Mouse (Mus musculus) right cerebral cortex, adult 18-20 months (tissue): ENCODE data around the gene P2rx7.

Experiments
- DNase-seq: peaks from one replicate; pipeline ENCODE4 v3.0.0; 2022; ENCODE audit warnings: mixed read lengths

Gene P2rx7

DNA sequence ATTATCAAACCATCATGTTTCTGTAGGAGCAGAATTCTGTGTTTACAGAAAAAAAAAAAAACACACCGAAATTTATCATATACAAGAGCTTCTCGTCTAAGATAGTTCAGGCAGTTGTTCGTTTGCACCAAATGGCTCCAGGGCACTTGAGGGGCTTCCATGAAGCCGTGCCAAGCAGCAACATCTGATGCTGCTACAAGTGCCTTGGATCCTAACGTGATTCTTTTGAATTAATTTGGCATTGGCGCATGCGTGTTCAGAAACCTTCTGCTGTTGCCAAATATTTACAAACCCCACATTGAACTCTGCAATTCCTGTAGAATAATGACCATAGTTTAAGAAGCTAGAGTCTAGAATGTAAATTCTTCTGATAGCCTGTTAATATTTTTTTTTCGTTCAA, 51.8 kb downstream of the P2rx7 start:
- no peak for DNase-seq

DNA sequence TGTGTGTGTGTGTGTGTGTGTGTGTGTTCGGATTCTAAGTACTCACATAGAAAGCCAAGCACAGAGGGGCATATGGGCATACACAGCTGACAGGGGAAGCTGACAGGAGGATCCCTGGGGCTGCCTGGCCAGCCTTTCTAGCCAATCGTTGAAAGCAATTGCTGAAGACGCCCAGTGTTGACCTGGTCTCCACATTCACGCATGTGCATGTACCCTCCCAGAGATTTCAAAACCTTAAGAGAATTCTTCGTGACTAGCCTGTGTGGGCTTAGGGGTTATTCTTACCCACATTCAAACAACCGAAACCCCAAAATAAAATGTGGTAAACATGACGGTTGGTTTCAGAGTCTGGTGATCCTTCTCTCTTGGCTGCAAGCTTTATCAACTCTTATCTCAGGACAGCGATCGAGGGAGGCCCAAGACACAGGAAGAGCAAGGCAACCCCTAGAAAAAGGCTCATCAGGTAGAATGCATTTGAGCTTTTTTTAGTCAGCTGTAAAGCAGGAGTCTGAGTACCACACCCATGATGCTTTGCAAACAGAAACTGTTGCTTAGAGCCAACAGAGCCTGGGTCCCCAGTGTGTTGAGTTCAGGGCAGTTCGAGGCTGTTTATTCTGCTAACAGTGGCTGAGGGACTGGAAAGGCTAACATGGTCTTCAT, 54.5 kb downstream of the P2rx7 start:
- no peak for DNase-seq

- no peak for DNase-seq
Observed at GRCm38 (mm10) chr5:122698701-122699060, 55.0 kb downstream of the P2rx7 start.

DNA sequence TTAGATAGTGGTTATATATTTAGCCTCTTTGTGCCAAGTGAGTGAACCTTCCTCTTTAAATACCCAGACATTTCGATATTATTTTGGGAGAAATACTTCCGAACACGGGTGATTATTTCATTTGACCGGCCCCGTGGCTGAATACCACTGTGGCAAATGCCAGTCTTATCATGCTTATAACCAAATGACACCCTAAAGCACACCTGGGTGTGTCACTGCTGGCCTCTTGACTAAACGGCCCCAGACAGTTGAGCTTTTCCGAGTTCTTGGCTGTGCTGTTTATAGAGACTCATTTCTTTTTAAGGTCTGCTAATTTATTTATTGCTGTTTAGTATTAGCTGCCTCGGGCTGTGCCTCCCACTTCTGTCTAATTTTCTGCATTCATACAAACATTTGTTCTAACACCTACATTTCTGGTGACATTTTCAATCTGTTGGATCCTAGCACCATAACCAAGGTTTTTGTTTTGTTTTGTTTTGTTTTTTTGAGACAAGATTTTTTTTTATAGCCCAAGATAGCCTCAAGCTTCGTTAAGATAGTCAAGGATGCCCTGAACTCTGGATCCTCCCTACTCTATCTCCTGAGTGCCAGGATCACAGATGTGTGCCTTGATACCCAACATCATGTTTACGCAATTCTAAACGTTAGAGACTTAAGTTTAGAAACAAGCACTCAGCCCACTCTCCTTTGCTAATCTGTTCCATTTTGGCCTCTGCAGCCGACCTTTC, 56.6 kb downstream of the P2rx7 start:
- DNase-seq: no peak

DNA sequence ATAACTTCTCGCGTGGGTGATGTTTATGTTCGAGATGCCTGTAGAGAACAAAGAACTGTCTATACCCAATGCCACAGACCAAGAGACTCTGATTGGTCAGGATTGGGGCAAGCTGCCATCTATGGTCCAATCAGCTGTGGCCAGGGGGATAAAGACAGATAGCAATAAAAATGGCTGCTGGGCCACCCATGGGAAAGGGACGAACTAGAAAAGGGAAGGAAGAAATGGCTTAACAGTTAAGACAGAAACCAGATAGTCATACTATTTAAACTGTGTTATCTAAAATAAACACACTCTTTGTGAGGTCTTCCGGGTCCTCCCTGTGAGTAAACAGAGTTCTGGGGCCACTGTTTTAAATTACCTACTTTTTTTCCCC, 57.1 kb downstream of the P2rx7 start:
- no peak for DNase-seq

- no peak for DNase-seq
Observed at GRCm38 (mm10) chr5:122702156-122702555, 58.4 kb downstream of the P2rx7 start.

- DNase-seq: no peak
Observed at GRCm38 (mm10) chr5:122703574-122703973, 59.9 kb downstream of the P2rx7 start.

- no peak for DNase-seq
Observed at GRCm38 (mm10) chr5:122704571-122704970, 60.9 kb downstream of the P2rx7 start.

DNA sequence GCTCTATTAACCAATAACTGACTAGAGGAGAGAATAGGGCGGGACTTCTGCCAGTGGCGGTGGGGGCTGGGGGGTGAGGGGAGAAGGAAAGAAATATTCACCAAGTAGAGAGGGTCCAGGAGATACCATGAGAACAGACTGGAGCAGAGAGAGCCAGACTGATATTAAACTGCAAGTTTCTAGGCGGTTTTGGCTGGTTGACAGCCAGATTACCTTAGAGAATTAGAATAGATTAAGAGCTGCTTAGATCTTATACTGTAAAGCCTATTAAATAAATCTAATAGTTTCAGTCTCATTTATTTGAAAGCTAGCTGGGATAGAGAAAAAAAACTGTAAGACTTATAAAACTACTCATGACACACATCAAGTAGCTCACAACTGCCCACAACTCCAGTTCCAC, 61.5 kb downstream of the P2rx7 start:
- no peak for DNase-seq

DNA sequence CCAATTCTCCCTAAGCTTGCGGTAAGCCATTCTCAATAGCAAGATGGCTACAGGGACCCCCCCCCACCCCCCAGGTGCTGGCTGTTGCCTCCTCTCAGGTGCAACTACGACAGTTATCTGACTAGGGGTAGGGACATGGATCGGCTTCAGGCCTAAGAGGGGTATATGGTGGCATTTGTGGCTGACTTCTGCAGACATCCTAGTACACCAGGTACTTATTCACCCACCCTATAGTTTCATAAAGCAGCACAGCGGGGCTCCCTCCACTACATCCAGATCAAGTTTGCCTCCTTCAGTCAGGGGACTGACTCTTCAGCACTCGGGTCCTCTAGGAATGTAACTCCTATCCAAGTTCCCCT, 63.2 kb downstream of the P2rx7 start:
- DNase-seq: no peak

- peak; percentile 88 for DNase-seq
Observed at GRCm38 (mm10) chr5:122707276-122708181, 63.8 kb downstream of the P2rx7 start, which contains the start of gene P2rx4. TSS of gene P2rx4 (plus strand) at chr5:122707544.

- DNase-seq: no peak
Observed at GRCm38 (mm10) chr5:122708819-122709218, 65.1 kb downstream of the P2rx7 start.

DNA sequence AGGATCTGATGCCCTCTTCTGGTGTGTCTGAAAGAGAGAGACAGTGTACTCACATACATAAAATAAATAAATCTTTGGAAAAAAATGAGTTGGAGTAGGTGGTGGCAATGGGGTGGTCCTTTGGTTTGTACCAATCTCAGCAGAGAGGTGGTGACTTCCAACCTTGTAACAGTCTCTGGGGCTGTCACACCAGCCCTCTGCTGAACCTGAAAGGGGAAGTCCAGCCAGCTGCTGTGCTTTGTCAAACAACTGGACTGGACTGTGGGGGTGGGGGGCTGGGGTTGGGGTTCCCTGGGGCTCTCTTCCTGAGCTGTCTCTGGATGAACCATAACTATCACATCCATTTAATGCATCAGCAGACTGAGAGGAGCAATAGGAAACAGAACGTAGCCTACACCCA, 72.0 kb downstream of the P2rx7 start:
- DNase-seq: no peak

GRCm38 (mm10) chr5:122716793-122717192, 73.1 kb downstream of the P2rx7 start:
- no peak for DNase-seq

GRCm38 (mm10) chr5:122718400-122718799, 74.7 kb downstream of the P2rx7 start:
- no peak for DNase-seq

DNA sequence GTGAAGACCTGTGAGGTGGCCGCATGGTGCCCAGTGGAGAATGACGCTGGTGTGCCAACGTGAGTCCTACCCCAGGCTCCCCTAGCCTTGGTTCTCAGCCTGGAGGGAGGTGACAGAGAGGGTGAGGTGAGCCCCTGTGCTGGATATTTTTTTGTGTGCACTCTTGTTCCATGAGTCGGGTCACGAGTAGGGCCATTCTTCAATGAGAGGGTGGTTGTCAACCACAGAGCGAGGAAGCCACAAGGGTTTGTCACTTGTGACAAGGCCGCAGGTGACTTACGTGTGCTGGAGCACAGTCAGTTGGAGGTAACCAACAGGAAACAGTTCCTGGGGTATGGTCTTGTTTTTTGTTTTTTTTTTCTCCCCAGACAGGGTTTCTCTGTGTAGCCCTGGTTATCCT, 75.5 kb downstream of the P2rx7 start:
- no peak for DNase-seq

- no peak for DNase-seq
Observed at GRCm38 (mm10) chr5:122725453-122725852, 81.7 kb downstream of the P2rx7 start.

- DNase-seq: peak; percentile 77
Observed at GRCm38 (mm10) chr5:122726068-122726467, 82.4 kb downstream of the P2rx7 start.

GRCm38 (mm10) chr5:122726595-122726994, 82.9 kb downstream of the P2rx7 start:
- no peak for DNase-seq

DNA sequence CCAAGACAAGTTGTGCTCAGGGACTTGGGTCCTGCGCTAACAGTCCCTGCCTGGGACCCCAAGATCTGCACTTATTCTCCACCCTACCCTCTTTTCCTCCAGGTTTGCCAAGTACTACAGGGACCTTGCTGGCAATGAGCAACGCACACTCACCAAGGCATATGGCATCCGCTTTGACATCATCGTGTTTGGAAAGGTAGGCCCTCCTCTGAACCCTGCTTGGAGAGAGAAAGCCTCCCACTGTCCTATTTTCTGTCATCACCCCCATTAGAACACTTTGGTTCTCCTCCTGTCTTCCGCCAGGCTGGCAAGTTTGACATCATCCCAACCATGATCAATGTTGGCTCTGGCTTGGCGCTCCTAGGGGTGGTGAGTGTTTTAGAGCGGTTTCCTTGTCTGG, 83.4 kb downstream of the P2rx7 start:
- no peak for DNase-seq

- DNase-seq: no peak
Observed at GRCm38 (mm10) chr5:122730776-122731175, 87.1 kb downstream of the P2rx7 start.

GRCm38 (mm10) chr5:122731321-122731720, 87.6 kb downstream of the P2rx7 start:
- peak; percentile 49 for DNase-seq

DNA sequence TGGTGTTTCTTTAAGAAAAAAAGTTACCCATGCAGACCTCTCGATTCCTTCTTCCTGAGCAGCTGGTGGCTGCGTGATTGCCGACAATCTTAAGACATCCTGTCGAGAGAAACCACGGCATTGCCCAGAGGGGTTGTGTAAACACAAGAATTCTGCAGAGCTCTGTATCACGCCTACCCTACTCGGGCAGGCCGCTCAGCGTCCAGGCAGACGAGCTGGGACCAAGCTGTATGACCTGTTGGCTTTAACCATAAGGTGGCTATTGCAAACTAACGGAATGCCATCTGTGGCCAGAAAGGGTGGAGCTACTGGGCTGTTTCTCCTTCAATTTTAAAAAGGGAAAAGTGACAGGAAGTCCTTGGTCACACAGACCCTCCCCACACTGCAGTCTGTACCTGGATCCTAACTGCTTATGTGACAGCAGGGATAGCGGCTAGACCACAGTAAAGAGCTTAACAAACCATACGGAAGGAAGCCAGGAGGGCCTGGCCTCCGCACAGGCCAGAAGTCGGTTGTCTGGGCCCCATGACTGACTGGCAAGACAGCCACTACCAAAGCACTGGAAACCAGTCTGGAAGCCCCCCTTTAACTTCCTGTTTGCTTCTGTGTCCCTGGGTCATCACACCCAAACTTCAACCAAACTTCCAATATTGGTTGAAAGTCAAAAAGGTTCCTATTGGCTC, 88.4 kb downstream of the P2rx7 start:
- no peak for DNase-seq
